Mouse (Mus musculus) C2C12 (cell line): ENCODE data around the gene Mrpl50. TPM values are rescaled to one million over a fixed set of nuclear protein-coding genes. Genes with fewer than 3 reads are reported as not detected.

Source experiments
- H3K27me3 ChIP-seq: one replicate; pipeline ENCODE4 v1.6.1; 2011; ENCODE audit not compliant: control insufficient read depth, insufficient read depth, insufficient read length
- H3K36me3 ChIP-seq: one replicate; pipeline ENCODE4 v1.6.1; 2011; ENCODE audit not compliant: control insufficient read depth, insufficient read depth
- H3K4me3 ChIP-seq: one replicate; pipeline ENCODE4 v1.5.1; 2011; ENCODE audit warnings: mild to moderate bottlenecking, control low read depth; ENCODE audit not compliant: poor library complexity, insufficient read depth, severe bottlenecking
- H3K79me2 ChIP-seq: one replicate; pipeline ENCODE4 v1.6.1; 2011; ENCODE audit not compliant: control insufficient read depth, insufficient read depth
- H3K79me3 ChIP-seq: one replicate; pipeline ENCODE4 v1.6.1; 2011; ENCODE audit warnings: low read depth, control low read depth
- H3ac ChIP-seq: one replicate; pipeline ENCODE3; 2011; ENCODE audit warnings: low read depth; ENCODE audit not compliant: control insufficient read depth, insufficient read length
- CEBPB ChIP-seq: IDR thresholded peaks from one replicate; pipeline ENCODE4 v1.6.1; 2011; ENCODE audit warnings: low read depth, mild to moderate bottlenecking, control low read depth, moderate library complexity
- CTCF ChIP-seq: IDR thresholded peaks from one replicate; pipeline ENCODE4 v1.5.1; 2011; ENCODE audit not compliant: control insufficient read depth, insufficient read depth, insufficient read length
- FOSL1 ChIP-seq: IDR thresholded peaks from one replicate; pipeline ENCODE4 v1.8.0; 2011; ENCODE audit warnings: mild to moderate bottlenecking, low read length; ENCODE audit not compliant: poor library complexity, insufficient read depth, severe bottlenecking
- MAX ChIP-seq: IDR thresholded peaks from one replicate; pipeline ENCODE4 v1.6.1; 2011; ENCODE audit warnings: mild to moderate bottlenecking, control low read depth
- MYOD1 ChIP-seq: IDR thresholded peaks from one replicate; pipeline ENCODE4 v1.6.1; 2011; ENCODE audit warnings: low read depth; ENCODE audit not compliant: control insufficient read depth, insufficient read length
- MYOG ChIP-seq: IDR thresholded peaks from one replicate; pipeline ENCODE4 v1.6.1; 2011; ENCODE audit not compliant: control insufficient read depth, insufficient read length; ENCODE audit errors: extremely low read depth
- USF1 ChIP-seq: IDR thresholded peaks from one replicate; pipeline ENCODE4 v1.6.1; 2011; ENCODE audit warnings: low read depth, mild to moderate bottlenecking, control low read depth, moderate library complexity
- polyA plus RNA-seq: library from polyadenylated mRNA; unstranded; fragments of >200 nt; fragmentation: generic; extraction: Trizol; gene quantifications from one replicate; pipeline ENCODE4 v1.2.1, GENCODE M21; 2012; ENCODE audit warnings: missing spikeins

Mrpl50 gene
- polyA plus RNA-seq, 1 experiment: 16.0 TPM

GRCm38 (mm10) chr4:49536671-49537070 is 15.8 kb upstream of the Mrpl50 start:
- no peak overlapping the region for H3K4me3 ChIP-seq
- no peaks in the 10 kb centered on the region for H3K79me3 ChIP-seq
- H3K79me2 ChIP-seq: no peaks in the 10 kb centered on the region
- TF ChIP-seq FOSL1: no peak
- H3K27me3 ChIP-seq: no peaks in the 10 kb centered on the region
- no peaks in the 10 kb centered on the region for H3K36me3 ChIP-seq
- H3ac ChIP-seq: no peak overlapping the region

GRCm38 (mm10) chr4:49535675-49536294 is 14.9 kb upstream of the Mrpl50 start:
- TF ChIP-seq CTCF: no peak
- TF ChIP-seq MYOG: no peak
- TF ChIP-seq FOSL1: no peak
- no peak for TF ChIP-seq MAX
- TF ChIP-seq MYOD1: no peak
- TF ChIP-seq CEBPB: no peak
- TF ChIP-seq USF1: no peak
- no peaks in the 10 kb centered on the region for H3K36me3 ChIP-seq
- H3K79me2 ChIP-seq: no peaks in the 10 kb centered on the region
- no peaks in the 10 kb centered on the region for H3K79me3 ChIP-seq
- H3ac ChIP-seq: no peak overlapping the region
- no peaks in the 10 kb centered on the region for H3K27me3 ChIP-seq
- no peak overlapping the region for H3K4me3 ChIP-seq

GRCm38 (mm10) chr4:49535036-49535435 is 14.1 kb upstream of the Mrpl50 start:
- Histone ChIP-seq H3K4me3 (no peak overlapping the region), H3K79me2 (no peaks in the 10 kb centered on the region), H3ac (no peak overlapping the region), H3K27me3 (no peaks in the 10 kb centered on the region), H3K79me3 (no peaks in the 10 kb centered on the region), H3K36me3 (peaks cover 6% of the 10 kb centered on the region)
- no peak for TF ChIP-seq MAX
- TF ChIP-seq CEBPB: no peak
- TF ChIP-seq MYOG: no peak
- TF ChIP-seq FOSL1: no peak
- no peak for TF ChIP-seq CTCF
- no peak for TF ChIP-seq MYOD1
- TF ChIP-seq USF1: no peak

GRCm38 (mm10) chr4:49522576-49522975 is 1.7 kb upstream of the Mrpl50 start:
- no peak overlapping the region for H3K4me3 ChIP-seq

GRCm38 (mm10) chr4:49521346-49521745 is 453 bp upstream of the Mrpl50 start:
- H3K79me3 ChIP-seq: peaks cover 45% of the 10 kb centered on the region
- no peaks in the 10 kb centered on the region for H3K36me3 ChIP-seq
- TF ChIP-seq MAX: no peak
- no peak for TF ChIP-seq USF1
- no peak for TF ChIP-seq FOSL1
- no peak for TF ChIP-seq MYOD1
- no peak for TF ChIP-seq CEBPB
- TF ChIP-seq MYOG: no peak
- TF ChIP-seq CTCF: no peak
- no peaks in the 10 kb centered on the region for H3K27me3 ChIP-seq
- H3ac ChIP-seq: peak overlapping the region; percentile 81
- H3K79me2 ChIP-seq: peaks cover 67% of the 10 kb centered on the region
- peak overlapping the region; percentile 79 for H3K4me3 ChIP-seq

More at GRCm38 (mm10) chr4:49522576-49522975, 1.7 kb upstream of the Mrpl50 start:
- Histone ChIP-seq H3ac (no peak overlapping the region), H3K79me3 (peaks cover 32% of the 10 kb centered on the region), H3K27me3 (no peaks in the 10 kb centered on the region), H3K36me3 (no peaks in the 10 kb centered on the region), H3K79me2 (peaks cover 54% of the 10 kb centered on the region)
- TF ChIP-seq MYOD1 (no peak), MYOG (no peak), USF1 (no peak), CEBPB (no peak), CTCF (no peak), MAX (no peak), FOSL1 (no peak)

GRCm38 (mm10) chr4:49519476-49519875 is 1.4 kb downstream of the Mrpl50 start:
- Histone ChIP-seq H3ac (no peak overlapping the region), H3K27me3 (no peaks in the 10 kb centered on the region), H3K4me3 (peak overlapping the region; percentile 79), H3K79me2 (peaks cover 85% of the 10 kb centered on the region), H3K36me3 (peaks cover 12% of the 10 kb centered on the region), H3K79me3 (peaks cover 61% of the 10 kb centered on the region)
- no peak for TF ChIP-seq MYOD1
- TF ChIP-seq USF1: no peak
- no peak for TF ChIP-seq MAX
- TF ChIP-seq FOSL1: no peak
- no peak for TF ChIP-seq CTCF
- TF ChIP-seq MYOG: no peak
- no peak for TF ChIP-seq CEBPB
